Mouse (Mus musculus): ENCODE results near the gene Mapkbp1.

GRCm38 (mm10) chr2:119971837-119972536 lies 512 bp upstream of the Mapkbp1 start:
- TF ChIP-seq FLI1 (IDR thresholded peaks at IDR 0.05; ENCODE audit: low read length) (no peak), GATA1 (IDR thresholded peaks at IDR 0.05; ENCODE audit: borderline replicate concordance, low read length) (no peak)
